Mouse (Mus musculus) hindbrain, embryonic 16.5 days (tissue): ENCODE data around the gene Ppp1r37. TPM values are rescaled to one million over a fixed set of nuclear protein-coding genes. Genes with fewer than 3 reads are reported as not detected.

Experiments used
- ATAC-seq: fragments of 200-750 bp; cut with Nextera tagmentation; 2 replicates; pipeline ENCODE4 v1.8.0; 2017; ENCODE audit warnings: moderate TSS enrichment, moderate library complexity
- H3K27ac ChIP-seq: fragments of 300-500 bp; sonication (generic); 2 replicates; pipeline ENCODE4 v1.5.1; 2014; ENCODE audit warnings: low read depth, mild to moderate bottlenecking, control low read depth, low read length, moderate library complexity
- H3K27me3 ChIP-seq: fragments of 300-500 bp; sonication (generic); replicated peaks from 2 replicates; pipeline ENCODE4 v1.6.1; 2014; ENCODE audit warnings: low read length; ENCODE audit not compliant: control insufficient read depth, insufficient read depth
- H3K36me3 ChIP-seq: fragments of 300-500 bp; sonication (generic); 2 replicates; pipeline ENCODE4 v1.6.1; 2014; ENCODE audit warnings: mild to moderate bottlenecking, low read length, moderate library complexity, mixed read lengths; ENCODE audit not compliant: control insufficient read depth, insufficient read depth
- H3K4me1 ChIP-seq: fragments of 300-500 bp; sonication (generic); 2 replicates; pipeline ENCODE4 v1.6.1; 2014; ENCODE audit warnings: low read depth, low read length; ENCODE audit not compliant: control insufficient read depth, insufficient read depth
- H3K4me2 ChIP-seq: fragments of 300-500 bp; sonication (generic); 2 replicates; pipeline ENCODE4 v1.6.1; 2014; ENCODE audit warnings: mild to moderate bottlenecking, low read length, control low read depth, moderate library complexity
- H3K4me3 ChIP-seq: fragments of 300-500 bp; sonication (generic); 2 replicates; pipeline ENCODE4 v1.5.1; 2014; ENCODE audit warnings: mild to moderate bottlenecking, low read length, control low read depth, moderate library complexity
- H3K9ac ChIP-seq: fragments of 300-500 bp; sonication (generic); 2 replicates; pipeline ENCODE4 v1.6.1; 2014; ENCODE audit warnings: low read depth, mild to moderate bottlenecking, control low read depth, low read length, moderate library complexity
- H3K9me3 ChIP-seq: fragments of 300-500 bp; sonication (generic); 2 replicates; pipeline ENCODE4 v1.6.1; 2014; ENCODE audit warnings: mild to moderate bottlenecking, low read length, moderate library complexity; ENCODE audit not compliant: control insufficient read depth
- WGBS: fragments of 180-500 bp; shearing (Covaris S2); extraction: QIAGEN DNeasy Blood & Tissue Kit; methylation state at CpG from one replicate; pipeline ENCODE4 v1.1.7; 2014; 5-methylcytosine and 5-hydroxymethylcytosine counted together
- polyA plus RNA-seq: library from polyadenylated mRNA; unstranded; fragments of >200 nt; fragmentation: Nextera tagmentation; extraction: Ambion mirVana; gene quantifications from 2 replicates; pipeline ENCODE4 v1.2.1, GENCODE M21; 2015

The Ppp1r37 gene
- polyA plus RNA-seq, 1 experiment from 2014 or later = 37.7 TPM

DNA sequence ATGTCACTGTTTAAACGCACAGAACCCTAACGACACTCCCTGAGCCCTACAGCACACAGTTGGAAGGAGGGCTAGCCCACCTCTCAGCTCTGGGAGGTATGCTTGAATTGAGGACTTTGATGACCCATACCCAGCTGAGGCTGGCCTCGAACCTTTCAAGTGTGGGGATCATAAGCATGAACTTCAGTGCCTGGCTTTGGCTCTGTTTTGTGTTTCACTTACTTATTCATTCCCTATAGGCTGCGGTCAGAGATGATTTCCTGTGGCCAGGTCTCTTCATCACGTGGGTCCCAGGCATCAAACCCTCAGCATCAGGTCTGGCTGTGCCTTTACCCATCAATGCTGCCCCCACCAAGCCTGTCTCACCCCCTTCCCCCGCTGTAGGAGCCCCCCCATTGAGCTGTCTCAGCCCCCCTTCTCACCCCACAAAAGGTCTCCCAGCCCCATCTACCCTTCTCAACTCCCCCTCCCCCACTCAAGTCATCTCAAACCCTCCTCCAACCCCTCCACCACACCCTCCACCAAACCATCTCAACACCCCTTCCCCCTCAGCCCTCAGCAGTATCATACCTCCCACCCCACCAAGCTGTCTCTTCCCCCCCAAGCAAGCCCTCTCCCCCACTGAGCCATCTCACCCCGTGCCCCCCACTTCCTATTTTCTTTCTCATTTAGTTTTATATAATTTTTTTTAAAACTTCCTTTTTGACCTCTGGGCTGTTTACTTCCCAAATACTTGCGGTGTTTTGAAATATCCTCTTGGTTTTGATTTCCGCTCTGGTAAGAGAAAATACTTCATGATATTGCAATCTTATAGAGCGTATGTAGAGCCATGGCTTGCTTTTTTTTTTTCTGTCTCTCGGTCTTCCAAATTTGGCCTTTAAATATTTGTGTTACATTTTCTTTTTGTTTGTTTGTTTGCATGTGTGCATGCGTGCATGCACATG lies 62.2 kb downstream of the Ppp1r37 start:
- no peaks in the 10 kb centered on the region for H3K27me3 ChIP-seq
- H3K4me3 ChIP-seq = no peak overlapping the region
- no peak overlapping the region for H3K9ac ChIP-seq
- H3K4me2 ChIP-seq = no peak overlapping the region
- H3K4me1 ChIP-seq = no peaks in the 10 kb centered on the region
- no peaks in the 10 kb centered on the region for H3K9me3 ChIP-seq
- ATAC-seq = no peak
- 75% methylated on average over 12 of the region's 12 CpGs for WGBS
- no peak overlapping the region for H3K27ac ChIP-seq
- no peaks in the 10 kb centered on the region for H3K36me3 ChIP-seq

DNA sequence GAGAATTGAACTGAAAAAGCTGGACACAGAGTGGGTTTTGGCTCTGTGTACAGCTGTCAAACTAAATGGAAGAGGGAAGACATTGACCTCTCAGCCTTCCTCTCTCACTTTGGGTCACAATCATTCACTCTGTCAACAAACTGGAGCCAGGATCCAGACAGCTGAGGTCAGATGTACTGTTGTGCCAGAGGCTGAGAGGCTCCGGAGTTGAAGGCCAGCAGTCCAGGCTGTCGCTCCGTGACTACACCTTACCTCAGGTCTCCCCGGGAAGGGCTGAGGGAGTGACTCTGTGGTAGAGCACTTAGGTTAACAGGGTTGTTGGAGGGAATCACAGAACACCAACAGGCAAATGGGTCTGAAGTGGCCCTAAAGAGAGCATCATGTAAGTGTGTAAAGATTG lies 64.5 kb downstream of the Ppp1r37 start:
- Histone ChIP-seq H3K36me3 (no peaks in the 10 kb centered on the region), H3K9me3 (no peaks in the 10 kb centered on the region), H3K9ac (no peak overlapping the region), H3K27me3 (peaks cover 2% of the 10 kb centered on the region), H3K4me2 (no peak overlapping the region), H3K27ac (no peak overlapping the region), H3K4me3 (no peak overlapping the region), H3K4me1 (no peaks in the 10 kb centered on the region)
- WGBS = 87% methylated on average over 4 of the region's 4 CpGs
- ATAC-seq = no peak

DNA sequence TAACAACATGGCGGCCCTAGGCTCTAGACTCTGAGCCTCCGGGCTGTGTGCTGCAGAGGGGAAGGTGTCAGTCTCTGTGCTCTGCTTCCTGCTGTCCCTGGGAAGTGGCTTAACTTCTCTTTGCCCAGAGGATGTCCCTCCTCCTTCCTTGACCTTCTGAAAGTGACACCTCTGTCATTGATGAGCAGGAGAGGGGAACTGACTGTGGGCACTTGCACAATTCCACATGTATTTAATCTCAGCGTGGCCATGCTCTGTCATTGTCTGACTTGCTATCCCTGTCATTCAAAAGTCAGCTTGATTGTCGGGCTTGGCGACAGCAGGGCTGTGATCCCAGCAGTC lies 66.7 kb downstream of the Ppp1r37 start:
- H3K4me1 ChIP-seq = no peaks in the 10 kb centered on the region
- H3K4me2 ChIP-seq = no peak overlapping the region
- H3K27me3 ChIP-seq = peaks cover 12% of the 10 kb centered on the region
- H3K9ac ChIP-seq = no peak overlapping the region
- no peak overlapping the region for H3K27ac ChIP-seq
- no peaks in the 10 kb centered on the region for H3K9me3 ChIP-seq
- no peak overlapping the region for H3K4me3 ChIP-seq
- no peak for ATAC-seq
- WGBS = 61% methylated on average over 5 of the region's 5 CpGs
- no peaks in the 10 kb centered on the region for H3K36me3 ChIP-seq

DNA sequence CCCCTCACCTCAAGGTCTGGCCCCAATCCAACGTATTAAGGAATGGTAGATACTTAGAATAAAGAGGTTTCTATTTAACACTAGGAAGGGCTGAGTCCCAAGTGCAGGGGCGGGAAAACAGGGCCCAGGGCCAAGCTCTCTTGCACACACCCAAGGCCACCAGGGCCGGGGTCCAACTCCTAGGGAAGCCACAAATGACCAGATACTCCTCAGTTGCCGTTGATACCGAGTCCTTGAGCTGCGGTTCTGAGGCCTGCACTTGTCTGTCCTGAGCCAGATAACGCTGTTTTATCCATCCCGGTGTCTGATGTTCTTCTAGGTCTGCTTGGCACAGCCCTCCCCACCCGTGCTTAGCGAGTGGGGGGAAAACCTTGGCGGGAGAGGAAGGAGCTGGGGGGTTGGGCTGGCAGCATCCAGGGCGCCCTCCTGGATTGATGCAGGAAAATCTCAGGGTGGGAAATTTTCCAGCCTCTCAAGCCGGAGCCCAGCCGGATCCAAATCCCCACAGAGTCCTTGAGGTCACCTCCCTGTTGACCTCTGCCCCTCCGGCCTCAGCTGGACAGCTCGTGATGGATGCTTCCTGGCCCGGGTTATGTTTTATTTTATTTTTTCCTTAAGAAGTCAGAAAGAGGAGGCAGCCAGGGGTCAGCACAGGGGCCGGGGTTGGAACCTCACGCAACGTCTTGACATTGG lies 67.2 kb downstream of the Ppp1r37 start:
- ATAC-seq = no peak
- H3K4me2 ChIP-seq = no peak overlapping the region
- H3K4me3 ChIP-seq = no peak overlapping the region
- H3K9me3 ChIP-seq = no peaks in the 10 kb centered on the region
- no peaks in the 10 kb centered on the region for H3K4me1 ChIP-seq
- WGBS = 64% methylated on average over 20 of the region's 20 CpGs
- no peaks in the 10 kb centered on the region for H3K36me3 ChIP-seq
- peaks cover 17% of the 10 kb centered on the region for H3K27me3 ChIP-seq
- no peak overlapping the region for H3K9ac ChIP-seq
- no peak overlapping the region for H3K27ac ChIP-seq

DNA sequence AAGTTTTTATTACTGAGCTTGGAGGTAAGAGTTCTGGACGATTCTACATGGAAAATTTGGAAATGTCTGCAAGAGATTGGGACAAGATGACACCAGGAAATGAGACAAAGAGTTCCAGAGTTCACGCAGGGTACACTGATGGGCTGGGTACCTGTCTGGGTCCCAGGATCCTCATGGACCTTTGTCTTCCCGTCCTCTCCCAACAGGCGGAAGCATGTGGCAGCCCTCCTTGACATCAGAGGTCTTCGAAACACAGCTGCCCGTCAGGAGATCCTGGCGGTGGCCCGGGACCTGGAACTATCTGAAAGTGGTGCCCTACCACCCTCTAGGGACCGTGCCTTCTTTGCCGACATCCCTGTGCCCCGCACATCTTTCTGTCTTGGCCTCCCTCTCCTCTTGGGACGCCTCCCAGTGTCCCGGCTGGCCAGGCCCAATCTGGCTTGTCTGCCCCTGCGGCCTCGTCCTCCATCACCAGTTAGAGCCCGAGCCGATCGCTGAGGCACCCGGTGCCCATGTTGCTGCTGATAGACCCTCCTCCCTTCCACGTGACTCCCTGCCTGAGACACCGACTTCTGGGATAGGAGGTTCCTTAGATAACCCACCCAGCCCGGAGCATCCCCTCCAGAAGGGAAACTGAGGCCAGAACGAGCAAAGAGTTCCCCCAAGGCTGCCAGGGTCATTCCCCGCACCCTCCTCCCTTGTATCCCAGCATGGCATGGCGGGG lies 68.0 kb downstream of the Ppp1r37 start:
- Histone ChIP-seq H3K4me3 (no peak overlapping the region), H3K4me2 (no peak overlapping the region), H3K27me3 (peaks cover 24% of the 10 kb centered on the region), H3K9me3 (no peaks in the 10 kb centered on the region), H3K27ac (no peak overlapping the region), H3K36me3 (no peaks in the 10 kb centered on the region), H3K4me1 (no peaks in the 10 kb centered on the region; the same call in 1 of the 2 replicates), H3K9ac (no peak overlapping the region)
- WGBS = 84% methylated on average over 25 of the region's 25 CpGs
- no peak for ATAC-seq

DNA sequence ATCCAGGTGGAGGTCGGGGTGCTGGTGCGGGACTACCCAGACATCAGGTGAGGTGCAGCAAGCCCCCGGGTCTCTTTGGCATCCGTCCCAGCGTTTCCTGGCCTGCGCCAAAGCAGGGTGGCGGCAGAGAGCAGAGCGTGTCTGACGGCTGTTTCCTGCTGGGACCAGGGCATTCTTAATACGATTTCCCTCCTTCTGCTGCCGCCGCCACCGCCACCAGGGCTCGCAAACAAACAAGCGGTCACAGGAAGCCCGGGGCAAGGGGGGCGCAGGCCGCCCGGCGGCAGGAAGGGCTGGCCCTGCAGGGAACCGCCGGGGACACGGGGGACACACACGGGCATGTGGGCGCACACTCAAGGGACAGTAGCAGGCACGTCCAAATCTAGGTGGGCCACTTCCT lies 71.1 kb downstream of the Ppp1r37 start:
- WGBS = 3% methylated on average over 26 of the region's 26 CpGs
- Histone ChIP-seq H3K27ac (no peak overlapping the region), H3K4me2 (peak overlapping the region; percentile 37), H3K4me1 (no peaks in the 10 kb centered on the region; the same call in 1 of the 2 replicates), H3K9ac (peak overlapping the region; percentile 37), H3K36me3 (no peaks in the 10 kb centered on the region), H3K27me3 (peaks cover 46% of the 10 kb centered on the region), H3K4me3 (peak overlapping the region; percentile 9; the same call in 1 of the 2 replicates), H3K9me3 (no peaks in the 10 kb centered on the region)
- no peak for ATAC-seq

DNA sequence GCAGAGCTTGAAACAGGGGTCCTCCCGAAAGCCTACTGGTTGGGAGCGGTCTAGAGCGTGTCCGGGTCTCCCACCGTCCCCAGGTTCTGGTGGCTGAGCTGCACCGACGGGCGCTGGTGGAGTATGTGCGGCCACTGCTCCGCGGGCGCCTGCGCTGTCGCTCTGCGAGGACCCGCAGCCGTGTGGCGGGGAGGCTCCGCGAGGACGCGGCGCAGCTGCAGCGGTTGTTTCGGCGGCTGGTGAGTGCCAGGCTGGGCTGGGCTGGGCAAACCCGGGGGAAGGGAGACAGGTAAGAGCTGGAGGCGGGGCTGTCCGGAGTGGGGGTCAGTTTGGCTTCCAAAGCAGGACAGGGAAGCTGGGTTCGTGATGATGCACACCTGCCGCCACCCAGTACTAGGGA lies 73.4 kb downstream of the Ppp1r37 start:
- Histone ChIP-seq H3K27me3 (peaks cover 46% of the 10 kb centered on the region), H3K9ac (peak overlapping the region; percentile 51; the same call in 1 of the 2 replicates), H3K4me2 (peak overlapping the region; percentile 57), H3K36me3 (no peaks in the 10 kb centered on the region), H3K4me3 (peak overlapping the region; percentile 38), H3K4me1 (no peaks in the 10 kb centered on the region; the same call in 1 of the 2 replicates), H3K9me3 (no peaks in the 10 kb centered on the region), H3K27ac (no peak overlapping the region)
- 6% methylated on average over 31 of the region's 31 CpGs for WGBS
- peak; percentile 76 for ATAC-seq

DNA sequence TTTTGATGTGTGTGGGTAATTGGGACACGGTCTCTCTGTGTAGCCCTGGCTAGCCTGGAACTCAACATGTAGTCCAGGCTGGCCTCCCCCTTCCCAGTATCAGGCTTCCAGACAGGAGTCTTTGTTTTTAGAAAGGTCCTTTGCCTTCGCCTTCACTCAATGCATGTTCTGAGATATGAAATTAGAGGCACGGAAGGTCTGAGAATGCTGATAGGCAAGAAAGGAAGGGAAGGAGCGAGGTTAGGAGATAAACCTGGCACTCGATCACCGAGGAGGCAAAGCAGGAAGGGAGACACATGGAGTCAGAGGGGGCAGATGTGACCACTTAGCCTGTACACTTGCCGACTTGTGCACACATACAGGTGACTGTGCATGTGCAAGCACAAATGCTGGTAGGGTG lies 76.3 kb downstream of the Ppp1r37 start:
- Histone ChIP-seq H3K27me3 (peaks cover 37% of the 10 kb centered on the region), H3K36me3 (no peaks in the 10 kb centered on the region), H3K27ac (no peak overlapping the region), H3K9ac (no peak overlapping the region), H3K4me1 (no peaks in the 10 kb centered on the region; the same call in 1 of the 2 replicates), H3K4me3 (no peak overlapping the region), H3K9me3 (no peaks in the 10 kb centered on the region), H3K4me2 (no peak overlapping the region)
- 93% methylated on average over 7 of the region's 7 CpGs for WGBS
- no peak for ATAC-seq

DNA sequence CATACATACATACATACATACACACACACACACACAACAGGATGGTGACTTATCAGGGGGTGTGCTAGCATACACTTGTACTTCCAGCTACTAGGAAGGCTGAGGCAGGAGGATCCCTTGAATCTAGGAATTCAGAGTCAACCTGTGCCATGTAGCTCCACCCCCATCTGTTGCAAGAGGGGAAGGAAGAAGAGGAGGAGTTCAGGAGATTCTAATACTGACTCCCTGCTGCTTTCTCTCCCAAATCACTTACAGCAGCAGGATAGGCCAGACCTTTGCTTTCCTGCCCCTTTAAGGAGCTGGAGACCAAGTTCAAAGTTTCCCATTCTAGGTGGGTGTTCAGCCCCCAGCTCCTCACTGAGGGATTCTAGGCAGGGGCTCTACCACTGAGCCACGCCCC lies 77.4 kb downstream of the Ppp1r37 start:
- Histone ChIP-seq H3K36me3 (no peaks in the 10 kb centered on the region), H3K9ac (no peak overlapping the region), H3K4me3 (no peak overlapping the region), H3K4me2 (no peak overlapping the region), H3K27ac (no peak overlapping the region), H3K4me1 (no peaks in the 10 kb centered on the region; the same call in 1 of the 2 replicates), H3K9me3 (no peaks in the 10 kb centered on the region), H3K27me3 (peaks cover 28% of the 10 kb centered on the region)
- ATAC-seq = no peak
- WGBS = 77% methylated on average over 1 of the region's 1 CpGs
